Mouse (Mus musculus) cerebellum, adult 2 months (tissue): ENCODE results near the gene Osbpl10.

Source experiments
- CTCF ChIP-seq: fragments of 200-500 bp; IDR thresholded peaks from 2 replicates; pipeline ENCODE4 v1.5.1; 2011; ENCODE audit warnings: low read depth, mild to moderate bottlenecking, control low read depth, low read length, moderate library complexity, borderline replicate concordance; ENCODE audit not compliant: insufficient read depth
- POLR2A ChIP-seq: fragments of 200-500 bp; IDR thresholded peaks from 2 replicates; pipeline ENCODE4 v1.6.1; 2011; ENCODE audit warnings: low read length, control low read depth, borderline replicate concordance; ENCODE audit not compliant: insufficient read depth

- no peak for TF ChIP-seq POLR2A
- TF ChIP-seq CTCF = no peak
These were observed 281.5 kb downstream of the Osbpl10 start for GRCm38 (mm10) chr9:115259866-115260265.
